Mouse (Mus musculus): ENCODE results near the gene Itpk1. TPM values are rescaled to one million over a fixed set of nuclear protein-coding genes. Genes with fewer than 3 reads are reported as not detected.

The Itpk1 gene
- polyA plus RNA-seq, 1 experiment from 2014 or later: 10.9 TPM

- Histone ChIP-seq H3K9ac (replicated peaks; ENCODE audit: low read depth) (no peak overlapping the region), H3K36me3 (ENCODE audit: insufficient read depth, low read length) (no peaks in the 10 kb centered on the region), H3K27me3 (replicated peaks; ENCODE audit: insufficient read depth, low read length) (no peaks in the 10 kb centered on the region), H3K27ac (ENCODE audit: low read length) (no peak overlapping the region), H3K9me3 (ENCODE audit: low read length) (no peaks in the 10 kb centered on the region), H3K4me1 (ENCODE audit: insufficient read depth, low read depth, low read length) (no peaks in the 10 kb centered on the region), H3K4me3 (ENCODE audit: low read depth, low read length) (no peak overlapping the region), H3K4me2 (replicated peaks; ENCODE audit: low read depth, low read length) (no peak overlapping the region)
- ATAC-seq (no peak), DNase-seq (ENCODE audit: low spot score) (no peak)
- TF ChIP-seq EP300 (IDR thresholded peaks at IDR 0.05) (no peak), CTCF (IDR thresholded peaks at IDR 0.05) (peak; percentile 64)
- 69% methylated on average over 7 of the region's 7 CpGs for WGBS
Measured at GRCm38 (mm10) chr12:102596410-102596809, 108.3 kb downstream of the Itpk1 start.

DNA sequence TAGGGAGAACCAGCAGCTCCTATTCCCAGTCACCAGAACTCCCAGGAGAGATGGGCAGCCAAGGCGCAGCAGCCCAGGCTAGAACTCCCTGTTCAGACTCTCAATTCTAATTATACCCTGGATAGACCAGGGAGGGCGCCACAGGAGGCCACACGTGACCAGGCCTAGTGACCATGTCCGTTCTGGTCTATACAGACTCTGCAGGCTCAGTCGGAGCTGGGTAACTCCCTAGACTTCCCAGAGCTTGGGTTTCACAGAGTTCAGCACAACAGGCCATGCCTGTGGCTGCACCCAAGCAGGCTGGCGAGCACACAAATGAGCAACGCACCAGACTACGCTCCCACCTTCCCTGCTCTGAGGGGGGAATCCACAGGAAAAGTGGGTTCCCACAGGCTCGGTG lies 110.1 kb downstream of the Itpk1 start:
- Histone ChIP-seq H3K9ac (replicated peaks; ENCODE audit: low read depth) (no peak overlapping the region), H3K27me3 (replicated peaks; ENCODE audit: insufficient read depth, low read length) (no peaks in the 10 kb centered on the region), H3K36me3 (ENCODE audit: insufficient read depth, low read length) (no peaks in the 10 kb centered on the region), H3K4me1 (ENCODE audit: insufficient read depth, low read depth, low read length) (no peaks in the 10 kb centered on the region), H3K4me2 (replicated peaks; ENCODE audit: low read depth, low read length) (no peak overlapping the region), H3K27ac (ENCODE audit: low read length) (no peak overlapping the region), H3K4me3 (ENCODE audit: low read depth, low read length) (no peak overlapping the region), H3K9me3 (ENCODE audit: low read length) (no peaks in the 10 kb centered on the region)
- no peak for ATAC-seq
- DNase-seq (ENCODE audit: low spot score): no peak
- 81% methylated on average over 9 of the region's 9 CpGs for WGBS
- no peak; the same call in 1 of the 2 replicates for TF ChIP-seq CTCF (IDR thresholded peaks at IDR 0.05)
- TF ChIP-seq EP300 (IDR thresholded peaks at IDR 0.05): no peak

GRCm38 (mm10) chr12:102593699-102594098 lies 111.0 kb downstream of the Itpk1 start:
- WGBS: 57% methylated on average over 9 of the region's 9 CpGs
- Histone ChIP-seq H3K4me2 (replicated peaks; ENCODE audit: low read depth, low read length) (no peak overlapping the region), H3K27ac (ENCODE audit: low read length) (no peak overlapping the region), H3K36me3 (ENCODE audit: insufficient read depth, low read length) (no peaks in the 10 kb centered on the region), H3K9ac (replicated peaks; ENCODE audit: low read depth) (no peak overlapping the region), H3K27me3 (replicated peaks; ENCODE audit: insufficient read depth, low read length) (no peaks in the 10 kb centered on the region), H3K4me1 (ENCODE audit: insufficient read depth, low read depth, low read length) (no peaks in the 10 kb centered on the region), H3K9me3 (ENCODE audit: low read length) (no peaks in the 10 kb centered on the region), H3K4me3 (ENCODE audit: low read depth, low read length) (no peak overlapping the region)
- no peak for TF ChIP-seq CTCF (IDR thresholded peaks at IDR 0.05)
- TF ChIP-seq EP300 (IDR thresholded peaks at IDR 0.05): no peak
- ATAC-seq: no peak
- peak; percentile 28 for DNase-seq (ENCODE audit: low spot score)

GRCm38 (mm10) chr12:102590711-102591360 lies 113.9 kb downstream of the Itpk1 start:
- Histone ChIP-seq H3K4me1 (ENCODE audit: insufficient read depth, low read depth, low read length) (no peaks in the 10 kb centered on the region), H3K4me2 (replicated peaks; ENCODE audit: low read depth, low read length) (no peak overlapping the region), H3K4me3 (ENCODE audit: low read depth, low read length) (no peak overlapping the region), H3K27me3 (replicated peaks; ENCODE audit: insufficient read depth, low read length) (no peaks in the 10 kb centered on the region), H3K27ac (ENCODE audit: low read length) (no peak overlapping the region), H3K9me3 (ENCODE audit: low read length) (no peaks in the 10 kb centered on the region), H3K9ac (replicated peaks; ENCODE audit: low read depth) (no peak overlapping the region), H3K36me3 (ENCODE audit: insufficient read depth, low read length) (no peaks in the 10 kb centered on the region)
- TF ChIP-seq CTCF (IDR thresholded peaks at IDR 0.05) (no peak), EP300 (IDR thresholded peaks at IDR 0.05) (no peak)
- no peak for ATAC-seq
- 83% methylated on average over 17 of the region's 17 CpGs for WGBS
- no peak for DNase-seq (ENCODE audit: low spot score)

DNA sequence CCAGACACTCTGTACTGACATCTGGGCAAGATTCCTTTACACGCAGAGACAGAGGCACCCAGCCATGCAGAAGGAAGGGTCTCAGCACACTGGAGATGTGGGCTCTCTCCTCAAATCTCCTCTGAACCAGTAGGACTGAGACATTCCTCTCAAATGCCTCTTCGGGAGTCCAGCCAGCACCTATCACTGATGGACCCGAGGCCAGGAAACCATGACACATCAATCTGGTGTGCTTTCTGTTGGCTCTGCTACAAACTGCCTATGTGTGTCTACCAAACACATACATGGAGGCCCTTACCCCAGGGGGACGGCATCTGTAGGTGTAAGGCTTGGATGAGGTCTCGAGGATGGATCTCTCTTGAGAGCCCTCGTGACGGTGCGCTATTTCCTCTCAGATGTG lies 117.6 kb downstream of the Itpk1 start:
- DNase-seq (ENCODE audit: low spot score) (no peak), ATAC-seq (no peak)
- no peak for TF ChIP-seq EP300 (IDR thresholded peaks at IDR 0.05)
- TF ChIP-seq CTCF (IDR thresholded peaks at IDR 0.05): no peak
- Histone ChIP-seq H3K4me3 (ENCODE audit: low read depth, low read length) (no peak overlapping the region), H3K4me2 (replicated peaks; ENCODE audit: low read depth, low read length) (no peak overlapping the region), H3K9me3 (ENCODE audit: low read length) (no peaks in the 10 kb centered on the region), H3K27me3 (replicated peaks; ENCODE audit: insufficient read depth, low read length) (no peaks in the 10 kb centered on the region), H3K9ac (replicated peaks; ENCODE audit: low read depth) (no peak overlapping the region), H3K36me3 (ENCODE audit: insufficient read depth, low read length) (no peaks in the 10 kb centered on the region), H3K4me1 (ENCODE audit: insufficient read depth, low read depth, low read length) (no peaks in the 10 kb centered on the region), H3K27ac (ENCODE audit: low read length) (no peak overlapping the region)
- WGBS: 72% methylated on average over 8 of the region's 8 CpGs

GRCm38 (mm10) chr12:102586286-102586881 lies 118.3 kb downstream of the Itpk1 start:
- Histone ChIP-seq H3K9ac (replicated peaks; ENCODE audit: low read depth) (no peak overlapping the region), H3K27me3 (replicated peaks; ENCODE audit: insufficient read depth, low read length) (no peaks in the 10 kb centered on the region), H3K4me3 (ENCODE audit: low read depth, low read length) (no peak overlapping the region), H3K9me3 (ENCODE audit: low read length) (no peaks in the 10 kb centered on the region), H3K4me2 (replicated peaks; ENCODE audit: low read depth, low read length) (no peak overlapping the region), H3K27ac (ENCODE audit: low read length) (no peak overlapping the region), H3K36me3 (ENCODE audit: insufficient read depth, low read length) (no peaks in the 10 kb centered on the region), H3K4me1 (ENCODE audit: insufficient read depth, low read depth, low read length) (no peaks in the 10 kb centered on the region)
- TF ChIP-seq CTCF (IDR thresholded peaks at IDR 0.05) (no peak), EP300 (IDR thresholded peaks at IDR 0.05) (no peak)
- ATAC-seq: no peak
- DNase-seq (ENCODE audit: low spot score): no peak
- 70% methylated on average over 9 of the region's 9 CpGs for WGBS
